Mouse (Mus musculus) G1E-ER4 (cell line): Measurements from ENCODE around the gene Tmem43. TPM values are rescaled to one million over a fixed set of nuclear protein-coding genes. Genes with fewer than 3 reads are reported as not detected.

Experiments
- GATA1 ChIP-seq: IDR thresholded peaks from one replicate; pipeline ENCODE4 v1.8.0; 2012; ENCODE audit warnings: low read length, inconsistent platforms
- polyA plus RNA-seq: library from polyadenylated mRNA; stranded (reverse); fragments of >175 nt; gene quantifications from 2 replicates; pipeline ENCODE4 v1.2.3, GENCODE M21; 2012

Gene Tmem43
- polyA plus RNA-seq, 1 experiment, result 1.4 TPM

GRCm38 (mm10) chr6:91515545-91516449 lies 42.3 kb downstream of the Tmem43 start, which contains the start of the genes Xpc and Lsm3:
Xpc (minus strand) TSS chr6:91515888.
Lsm3 (plus strand) TSS chr6:91515928.
- no peak for TF ChIP-seq GATA1

DNA sequence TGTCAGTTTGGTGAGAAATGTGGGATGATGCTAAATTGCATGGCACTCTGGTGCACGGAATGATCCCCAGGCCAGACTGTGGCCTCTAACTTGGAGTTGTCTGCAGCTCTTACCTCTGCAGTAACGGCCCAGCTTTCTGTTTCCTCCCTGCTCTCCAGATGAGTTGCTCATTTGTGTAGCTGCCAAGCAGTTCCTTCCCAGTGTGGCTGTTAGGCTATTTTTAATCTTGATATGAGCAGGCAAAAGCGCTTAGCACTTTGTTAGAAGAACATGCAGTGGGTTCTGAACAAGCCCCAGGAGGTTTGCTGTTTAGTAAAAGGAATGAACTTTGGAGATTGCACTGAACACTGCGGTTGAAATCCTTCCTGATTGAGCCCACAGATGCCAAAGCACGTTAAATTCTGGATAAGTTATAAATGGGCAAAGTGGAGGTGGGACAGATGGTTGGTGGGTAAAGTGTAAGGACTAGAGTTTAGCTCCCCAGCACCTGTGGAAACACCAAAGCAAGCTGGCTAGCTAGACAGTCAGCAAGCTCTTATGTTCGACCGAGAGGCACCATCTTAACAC lies 45.0 kb downstream of the Tmem43 start:
- no peak for TF ChIP-seq GATA1

GRCm38 (mm10) chr6:91522816-91523215 lies 49.3 kb downstream of the Tmem43 start:
- no peak for TF ChIP-seq GATA1

DNA sequence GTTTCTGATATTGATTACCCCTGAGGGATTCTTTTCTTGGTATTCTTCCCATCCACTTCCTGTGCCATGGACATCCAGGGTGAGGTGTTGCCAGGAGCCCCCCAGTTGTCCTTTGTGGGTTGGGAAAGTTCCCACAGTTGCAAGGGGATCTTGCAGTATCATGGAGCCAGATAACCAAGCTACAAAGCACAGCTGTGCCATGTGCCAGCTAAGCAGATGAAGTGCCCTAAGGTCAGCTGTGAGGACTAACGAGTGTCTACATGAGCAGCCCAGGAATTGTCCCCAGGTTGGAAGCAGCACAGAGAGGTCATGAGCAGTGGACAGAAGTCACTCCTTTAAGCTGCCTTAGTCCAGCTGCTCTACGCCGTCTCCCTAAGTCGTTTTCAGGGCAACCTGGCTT lies 52.0 kb downstream of the Tmem43 start:
- TF ChIP-seq GATA1, result no peak

- TF ChIP-seq GATA1, result no peak
Observed at GRCm38 (mm10) chr6:91527227-91527860, 53.8 kb downstream of the Tmem43 start.

DNA sequence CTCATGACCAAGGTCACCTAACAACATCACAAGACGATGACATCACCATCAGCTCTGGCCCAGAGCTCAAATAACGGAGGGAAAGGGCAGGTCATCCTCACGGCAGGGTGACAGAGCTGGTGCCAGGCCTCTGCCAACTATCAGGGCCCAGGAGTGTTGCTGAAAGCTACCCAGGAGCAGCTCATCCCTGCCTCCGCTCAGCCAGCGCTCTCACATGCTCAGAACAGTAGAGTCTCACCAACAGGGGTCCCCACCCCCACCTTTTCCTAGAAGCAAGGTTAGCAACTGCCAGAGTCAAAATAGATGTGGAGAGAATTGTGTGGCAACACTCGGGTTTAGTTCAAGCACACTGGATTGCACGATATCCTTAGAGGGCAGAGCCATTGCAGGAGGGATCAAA lies 54.8 kb downstream of the Tmem43 start:
- no peak for TF ChIP-seq GATA1

DNA sequence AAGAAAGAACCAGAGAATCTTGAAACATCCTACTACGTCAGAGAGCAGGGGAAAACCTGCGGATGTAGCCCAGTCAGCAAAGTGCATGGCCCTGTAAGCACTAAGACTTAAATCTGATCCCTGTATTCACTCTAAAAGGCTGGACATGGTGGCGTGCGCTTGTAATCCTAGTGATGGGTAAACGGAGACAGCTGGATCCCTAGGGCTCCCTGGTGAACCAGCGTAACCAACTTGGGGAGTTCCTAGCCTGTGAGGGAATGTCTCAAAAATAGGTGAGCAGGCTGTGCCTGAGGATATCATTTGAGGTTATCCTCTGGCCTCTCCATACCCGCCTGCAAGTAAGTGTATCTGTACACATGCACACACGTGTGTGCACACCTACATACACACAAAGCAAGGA lies 57.2 kb downstream of the Tmem43 start:
- TF ChIP-seq GATA1, result no peak

GRCm38 (mm10) chr6:91531276-91531675 lies 57.8 kb downstream of the Tmem43 start:
- TF ChIP-seq GATA1, result no peak

DNA sequence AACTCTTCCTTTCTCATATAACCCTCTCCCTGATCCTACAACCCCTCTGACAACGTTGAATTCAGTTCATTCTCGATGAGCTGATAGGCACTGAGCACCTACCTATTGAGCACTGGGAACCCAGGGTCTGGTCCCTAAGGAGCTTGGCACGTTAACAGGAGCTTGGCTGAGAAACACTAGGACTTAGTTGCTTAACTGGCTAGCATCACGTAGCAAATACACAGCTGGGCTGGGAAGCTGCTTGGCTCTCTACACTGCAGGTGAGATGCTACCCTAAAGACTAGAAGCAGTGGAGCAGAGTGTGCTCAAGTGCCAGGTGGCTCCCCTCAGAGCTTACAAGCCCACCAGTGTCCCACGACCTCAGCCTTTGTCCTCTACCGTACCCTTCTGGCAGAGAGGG lies 59.2 kb downstream of the Tmem43 start:
- no peak for TF ChIP-seq GATA1

- TF ChIP-seq GATA1, result no peak
Observed at GRCm38 (mm10) chr6:91533359-91533758, 59.9 kb downstream of the Tmem43 start.

DNA sequence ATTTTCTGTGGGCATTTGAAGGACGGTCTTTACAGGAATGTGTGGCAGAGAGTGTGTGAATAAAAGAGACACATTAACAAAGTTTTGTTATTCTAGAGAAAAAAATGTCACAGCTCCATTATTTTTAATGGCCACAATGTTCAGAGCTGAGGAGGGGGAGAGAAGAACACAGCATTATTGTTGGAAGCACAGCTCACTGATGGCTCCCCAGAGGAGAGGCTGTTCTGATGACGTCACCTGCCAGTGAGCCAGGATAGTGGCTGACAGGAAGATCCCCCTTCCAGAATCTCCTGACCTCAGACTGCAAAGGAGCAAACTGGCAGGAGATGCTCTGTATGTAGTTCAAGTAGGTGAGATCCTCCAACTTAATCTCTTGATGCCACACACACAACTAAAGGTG lies 60.3 kb downstream of the Tmem43 start:
- TF ChIP-seq GATA1, result no peak

GRCm38 (mm10) chr6:91534268-91534667 lies 60.8 kb downstream of the Tmem43 start:
- TF ChIP-seq GATA1, result no peak

DNA sequence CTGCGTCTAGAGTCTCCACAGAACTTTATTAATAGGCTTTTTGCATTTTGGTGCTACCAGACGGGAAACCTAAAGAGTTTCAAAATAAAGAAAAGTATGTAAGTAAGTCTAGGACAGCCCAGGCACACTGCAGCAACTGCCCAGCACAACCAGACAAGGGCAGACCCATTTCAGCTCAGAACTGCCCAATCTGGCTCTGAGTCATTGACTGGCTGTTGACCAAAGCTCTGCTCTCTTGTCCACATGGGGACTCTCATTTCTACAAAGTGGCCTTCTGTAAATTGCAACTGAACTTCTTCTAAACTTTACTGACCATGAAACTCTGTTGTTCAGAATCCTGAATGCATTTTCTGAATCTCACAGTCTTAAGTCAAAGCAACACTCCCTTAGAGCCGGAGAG lies 61.7 kb downstream of the Tmem43 start:
- no peak for TF ChIP-seq GATA1

DNA sequence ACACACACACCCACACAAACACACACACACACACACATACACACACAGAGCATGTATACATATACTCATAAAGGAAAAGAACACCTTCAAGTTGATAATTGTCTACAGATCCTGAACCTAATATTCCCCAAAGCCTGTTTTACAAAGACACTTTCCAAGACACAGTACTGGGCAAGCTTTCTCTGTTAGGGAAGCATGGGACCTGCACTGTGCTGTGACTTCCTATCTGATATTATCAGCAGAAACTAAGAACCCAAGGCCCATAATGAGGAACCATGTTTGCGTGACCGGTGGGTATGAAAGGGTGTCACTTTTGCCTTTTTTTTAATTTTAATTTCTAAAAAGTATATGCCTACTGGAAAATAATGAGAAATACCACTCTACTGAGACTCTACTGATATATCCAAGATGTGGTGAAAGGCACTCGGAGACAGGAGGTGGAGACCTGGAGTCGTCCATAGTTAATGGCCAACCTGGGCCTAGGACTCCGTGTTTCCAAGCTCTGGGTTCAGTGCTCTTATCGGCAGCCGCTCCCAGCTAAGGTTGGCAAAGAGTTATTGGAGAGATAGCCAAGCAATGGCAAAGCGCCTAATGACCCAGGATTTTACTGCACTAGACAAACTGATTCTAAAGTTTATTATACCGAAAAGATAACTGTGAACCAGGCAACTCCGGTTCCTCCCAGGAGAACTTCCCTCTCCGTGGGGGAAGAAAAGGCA lies 62.7 kb downstream of the Tmem43 start:
- TF ChIP-seq GATA1, result no peak

Other genes with a start within 250 kb of the Tmem43 start
- gene Wnt7a, start 62.3 kb upstream of the Tmem43 start, polyA plus RNA-seq, result not detected in 2 replicates
- 18.9 and 20.6 TPM in 2 replicates for gene Chchd4, start 157 bp upstream of the Tmem43 start, polyA plus RNA-seq
- gene Xpc, start 42.2 kb downstream of the Tmem43 start, polyA plus RNA-seq, result 7.5 and 7.8 TPM in 2 replicates
- 9.7 and 13.3 TPM in 2 replicates for gene Lsm3, start 42.2 kb downstream of the Tmem43 start, polyA plus RNA-seq
- gene Slc6a6, start 210.3 kb downstream of the Tmem43 start, polyA plus RNA-seq, result not detected in 2 replicates